Mouse (Mus musculus) C2C12 (cell line): ENCODE measurements around the gene Olfr116. TPM values are rescaled to one million over a fixed set of nuclear protein-coding genes. Genes with fewer than 3 reads are reported as not detected.

Experiments
- H3K27me3 ChIP-seq: one replicate; pipeline ENCODE4 v1.6.1; 2011; ENCODE audit not compliant: control insufficient read depth, insufficient read depth, insufficient read length
- H3K36me3 ChIP-seq: one replicate; pipeline ENCODE4 v1.6.1; 2011; ENCODE audit not compliant: control insufficient read depth, insufficient read depth
- H3K4me3 ChIP-seq: one replicate; pipeline ENCODE4 v1.5.1; 2011; ENCODE audit warnings: mild to moderate bottlenecking, control low read depth; ENCODE audit not compliant: poor library complexity, insufficient read depth, severe bottlenecking
- H3K79me2 ChIP-seq: one replicate; pipeline ENCODE4 v1.6.1; 2011; ENCODE audit not compliant: control insufficient read depth, insufficient read depth
- H3K79me3 ChIP-seq: one replicate; pipeline ENCODE4 v1.6.1; 2011; ENCODE audit warnings: low read depth, control low read depth
- H3ac ChIP-seq: one replicate; pipeline ENCODE3; 2011; ENCODE audit warnings: low read depth; ENCODE audit not compliant: control insufficient read depth, insufficient read length
- CEBPB ChIP-seq: IDR thresholded peaks from one replicate; pipeline ENCODE4 v1.6.1; 2011; ENCODE audit warnings: low read depth, mild to moderate bottlenecking, control low read depth, moderate library complexity
- CTCF ChIP-seq: IDR thresholded peaks from one replicate; pipeline ENCODE4 v1.5.1; 2011; ENCODE audit not compliant: control insufficient read depth, insufficient read depth, insufficient read length
- FOSL1 ChIP-seq: IDR thresholded peaks from one replicate; pipeline ENCODE4 v1.8.0; 2011; ENCODE audit warnings: mild to moderate bottlenecking, low read length; ENCODE audit not compliant: poor library complexity, insufficient read depth, severe bottlenecking
- MAX ChIP-seq: IDR thresholded peaks from one replicate; pipeline ENCODE4 v1.6.1; 2011; ENCODE audit warnings: mild to moderate bottlenecking, control low read depth
- MYOD1 ChIP-seq: IDR thresholded peaks from one replicate; pipeline ENCODE4 v1.6.1; 2011; ENCODE audit warnings: low read depth; ENCODE audit not compliant: control insufficient read depth, insufficient read length
- MYOG ChIP-seq: IDR thresholded peaks from one replicate; pipeline ENCODE4 v1.6.1; 2011; ENCODE audit not compliant: control insufficient read depth, insufficient read length; ENCODE audit errors: extremely low read depth
- USF1 ChIP-seq: IDR thresholded peaks from one replicate; pipeline ENCODE4 v1.6.1; 2011; ENCODE audit warnings: low read depth, mild to moderate bottlenecking, control low read depth, moderate library complexity
- long read RNA-seq, 2 experiments: library from polyadenylated mRNA; unstranded; transcript quantifications; one replicate each; pipeline ENCODE4 v2.0.0; 2019 to 2020
- polyA plus RNA-seq: library from polyadenylated mRNA; unstranded; fragments of >200 nt; fragmentation: generic; extraction: Trizol; gene quantifications from one replicate; pipeline ENCODE4 v1.2.1, GENCODE M21; 2012; ENCODE audit warnings: missing spikeins

The Olfr116 gene
- not detected for polyA plus RNA-seq
- long read RNA-seq, experiment 1 = 0 reads
- long read RNA-seq, experiment 2 = 0 reads

- H3ac ChIP-seq = no peak within 1 kb of the TSS
- no peak for TF ChIP-seq USF1
- H3K79me3 ChIP-seq = no peaks in the 10 kb centered on the region
- no peak within 1 kb of the TSS for H3K4me3 ChIP-seq
- no peaks in the 10 kb centered on the region for H3K27me3 ChIP-seq
- H3K79me2 ChIP-seq = no peaks in the 10 kb centered on the region
- H3K36me3 ChIP-seq = no peaks in the 10 kb centered on the region
These were observed at the start of gene Olfr116, which contains the start of gene Olfr115 for GRCm38 (mm10) chr17:37627009-37627408. Gene Olfr116, minus strand, starts transcription at chr17:37627199. Gene Olfr115, minus strand, starts transcription at chr17:37627109.

DNA sequence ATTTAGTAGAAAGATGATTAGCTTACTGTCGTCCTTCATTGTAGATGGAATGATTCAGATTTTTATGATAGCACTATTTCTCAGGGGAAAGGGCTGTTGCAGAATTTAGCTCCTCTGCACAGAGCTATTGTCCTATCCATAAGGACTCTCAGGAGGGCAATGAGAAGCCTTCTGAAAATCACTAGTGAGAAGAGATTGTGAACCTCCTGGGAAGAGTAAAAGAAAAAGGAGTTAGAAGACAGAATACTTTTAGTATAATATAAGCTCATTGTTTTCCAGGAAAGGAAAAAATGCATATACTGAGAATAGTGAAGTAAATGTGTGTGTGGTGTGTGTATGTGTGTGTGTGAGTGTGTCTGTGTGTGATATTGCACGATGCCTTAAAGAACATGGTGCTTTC lies 39.7 kb upstream of the Olfr116 start, which contains the start of gene Olfr118:
TSS of gene Olfr118 (plus strand) at position 301 of the 400 bp plus-strand sequence.
- TF ChIP-seq FOSL1 (no peak), USF1 (no peak), CEBPB (no peak), MAX (no peak), CTCF (no peak), MYOD1 (no peak), MYOG (no peak)
- no peaks in the 10 kb centered on the region for H3K79me3 ChIP-seq
- H3K36me3 ChIP-seq = no peaks in the 10 kb centered on the region
- H3K27me3 ChIP-seq = no peaks in the 10 kb centered on the region
- H3K4me3 ChIP-seq = no peak within 1 kb of the TSS
- no peak within 1 kb of the TSS for H3ac ChIP-seq
- H3K79me2 ChIP-seq = no peaks in the 10 kb centered on the region

DNA sequence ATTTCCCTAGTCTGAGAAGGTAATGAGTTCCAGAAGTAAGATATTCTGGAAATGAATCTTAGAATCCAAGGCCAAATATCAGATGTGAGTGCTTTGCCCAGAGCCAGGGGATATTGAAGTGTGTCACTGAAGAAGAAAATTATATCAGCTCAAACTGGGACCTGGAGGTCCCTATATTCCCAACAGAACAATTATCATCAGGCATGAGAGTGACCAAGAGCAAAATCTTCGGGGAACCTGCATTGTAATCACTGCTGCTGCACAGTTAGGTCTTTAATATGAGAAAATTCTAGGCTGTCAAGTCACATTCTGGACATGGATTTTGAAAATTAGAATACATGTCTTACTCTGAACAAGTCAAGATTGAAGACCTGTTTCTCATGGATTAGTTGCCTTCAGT lies 36.7 kb upstream of the Olfr116 start, which contains the start of gene Olfr117:
TSS of gene Olfr117 (minus strand) at position 101 of the 400 bp plus-strand sequence.
- Histone ChIP-seq H3K4me3 (no peak within 1 kb of the TSS), H3ac (no peak within 1 kb of the TSS), H3K36me3 (no peaks in the 10 kb centered on the region), H3K79me3 (no peaks in the 10 kb centered on the region), H3K27me3 (no peaks in the 10 kb centered on the region), H3K79me2 (no peaks in the 10 kb centered on the region)
- TF ChIP-seq CEBPB (no peak), MAX (no peak), USF1 (no peak), MYOD1 (no peak), FOSL1 (no peak), MYOG (no peak), CTCF (no peak)

DNA sequence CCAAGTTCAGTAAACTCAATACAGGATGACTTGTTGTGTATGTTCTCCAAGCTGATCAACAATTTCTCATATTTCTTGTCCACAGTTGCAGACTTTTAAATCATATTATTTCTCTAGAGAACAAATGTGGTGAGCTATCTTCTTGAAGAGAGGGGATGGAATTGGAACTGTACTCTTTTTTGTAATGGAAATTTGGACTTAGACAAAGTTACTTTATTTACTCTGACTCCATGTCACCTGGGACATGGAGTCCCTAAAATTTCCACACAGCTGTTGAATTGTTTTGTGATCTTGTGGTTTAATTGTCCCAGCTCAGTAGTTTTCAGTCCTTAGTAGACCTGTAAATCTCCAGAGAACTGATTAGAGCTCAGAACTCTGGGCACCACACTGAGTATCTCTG lies 34.4 kb downstream of the Olfr116 start, which contains the start of gene Olfr114:
TSS of gene Olfr114 (minus strand) at position 101 of the 400 bp plus-strand sequence.
- no peaks in the 10 kb centered on the region for H3K36me3 ChIP-seq
- no peak within 1 kb of the TSS for H3ac ChIP-seq
- TF ChIP-seq CTCF (no peak), FOSL1 (no peak), MYOG (no peak), MYOD1 (no peak), CEBPB (no peak), MAX (no peak), USF1 (no peak)
- no peaks in the 10 kb centered on the region for H3K27me3 ChIP-seq
- no peaks in the 10 kb centered on the region for H3K79me2 ChIP-seq
- no peaks in the 10 kb centered on the region for H3K79me3 ChIP-seq
- H3K4me3 ChIP-seq = no peak within 1 kb of the TSS

DNA sequence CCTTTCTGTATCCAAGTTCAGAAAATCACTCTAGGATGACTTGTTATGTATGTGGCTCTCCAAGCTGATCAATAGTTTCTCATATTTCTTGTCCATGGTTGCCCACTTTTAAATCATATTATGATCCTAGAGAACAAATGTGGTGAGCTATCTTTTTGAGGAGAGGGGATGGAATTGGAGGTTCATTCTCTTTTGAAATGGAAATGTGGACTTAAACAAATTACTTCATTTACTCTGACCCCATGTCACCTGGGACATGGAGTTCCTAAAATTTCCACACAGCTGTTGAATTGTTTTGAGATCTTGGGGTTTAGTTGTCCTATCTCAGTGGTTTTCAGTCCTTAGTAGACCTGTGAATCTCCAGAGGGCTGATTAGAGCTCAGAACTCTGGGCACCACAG lies 49.4 kb downstream of the Olfr116 start, which contains the start of gene Olfr113:
TSS of gene Olfr113 (minus strand) at position 101 of the 400 bp plus-strand sequence.
- Histone ChIP-seq H3ac (no peak within 1 kb of the TSS), H3K79me2 (no peaks in the 10 kb centered on the region), H3K4me3 (no peak within 1 kb of the TSS), H3K36me3 (no peaks in the 10 kb centered on the region), H3K79me3 (no peaks in the 10 kb centered on the region), H3K27me3 (no peaks in the 10 kb centered on the region)
- TF ChIP-seq MYOD1 (no peak), USF1 (no peak), MAX (no peak), MYOG (no peak), CEBPB (no peak), CTCF (no peak), FOSL1 (no peak)

Other genes with a start within 250 kb of the Olfr116 start
- gene Olfr105-ps, start 248.2 kb downstream of the Olfr116 start, polyA plus RNA-seq = not detected
- gene Olfr106-ps, start 236.8 kb downstream of the Olfr116 start, polyA plus RNA-seq = not detected
- not detected for gene Olfr107, start 228.0 kb downstream of the Olfr116 start, polyA plus RNA-seq
- not detected for gene Olfr108, start 181.7 kb downstream of the Olfr116 start, polyA plus RNA-seq
- not detected for gene Olfr109, start 168.3 kb downstream of the Olfr116 start, polyA plus RNA-seq
- gene H2-M2, start 143.6 kb downstream of the Olfr116 start, polyA plus RNA-seq = not detected
- not detected for gene Olfr110, start 134.7 kb downstream of the Olfr116 start, polyA plus RNA-seq
- not detected for gene Olfr111, start 119.2 kb downstream of the Olfr116 start, polyA plus RNA-seq
- gene Olfr112, start 57.7 kb downstream of the Olfr116 start, polyA plus RNA-seq = not detected
- not detected for gene Olfr113, start 49.5 kb downstream of the Olfr116 start, polyA plus RNA-seq
- gene Olfr114, start 34.5 kb downstream of the Olfr116 start, polyA plus RNA-seq = not detected
- gene Olfr115, start 90 bp downstream of the Olfr116 start, polyA plus RNA-seq = not detected
- gene Olfr117, start 36.6 kb upstream of the Olfr116 start, polyA plus RNA-seq = not detected
- not detected for gene Olfr118, start 39.8 kb upstream of the Olfr116 start, polyA plus RNA-seq
- not detected for gene Olfr119, start 69.4 kb upstream of the Olfr116 start, polyA plus RNA-seq
- not detected for gene Olfr120, start 94.6 kb upstream of the Olfr116 start, polyA plus RNA-seq
- not detected for gene Olfr121, start 121.7 kb upstream of the Olfr116 start, polyA plus RNA-seq
- not detected for gene Olfr122, start 141.4 kb upstream of the Olfr116 start, polyA plus RNA-seq
- gene Olfr123, start 166.3 kb upstream of the Olfr116 start, polyA plus RNA-seq = not detected
- gene Olfr124, start 172.7 kb upstream of the Olfr116 start, polyA plus RNA-seq = not detected
- gene Olfr125, start 205.8 kb upstream of the Olfr116 start, polyA plus RNA-seq = not detected
- not detected for gene Olfr126, start 220.3 kb upstream of the Olfr116 start, polyA plus RNA-seq